Mouse (Mus musculus) testis, adult 2 months (tissue): ENCODE data around the gene Cep112.

Source experiments
- CTCF ChIP-seq: fragments of 200-500 bp; IDR thresholded peaks from 2 replicates; pipeline ENCODE4 v1.5.1; 2012; ENCODE audit warnings: low read depth, mild to moderate bottlenecking, inconsistent platforms, low read length, moderate library complexity; ENCODE audit not compliant: control insufficient read depth, insufficient read depth, insufficient replicate concordance
- POLR2A ChIP-seq: fragments of 200-500 bp; IDR thresholded peaks from 2 replicates; pipeline ENCODE4 v1.6.1; 2012; ENCODE audit warnings: low read depth, mild to moderate bottlenecking, inconsistent platforms, low read length, moderate library complexity; ENCODE audit not compliant: control insufficient read depth

DNA sequence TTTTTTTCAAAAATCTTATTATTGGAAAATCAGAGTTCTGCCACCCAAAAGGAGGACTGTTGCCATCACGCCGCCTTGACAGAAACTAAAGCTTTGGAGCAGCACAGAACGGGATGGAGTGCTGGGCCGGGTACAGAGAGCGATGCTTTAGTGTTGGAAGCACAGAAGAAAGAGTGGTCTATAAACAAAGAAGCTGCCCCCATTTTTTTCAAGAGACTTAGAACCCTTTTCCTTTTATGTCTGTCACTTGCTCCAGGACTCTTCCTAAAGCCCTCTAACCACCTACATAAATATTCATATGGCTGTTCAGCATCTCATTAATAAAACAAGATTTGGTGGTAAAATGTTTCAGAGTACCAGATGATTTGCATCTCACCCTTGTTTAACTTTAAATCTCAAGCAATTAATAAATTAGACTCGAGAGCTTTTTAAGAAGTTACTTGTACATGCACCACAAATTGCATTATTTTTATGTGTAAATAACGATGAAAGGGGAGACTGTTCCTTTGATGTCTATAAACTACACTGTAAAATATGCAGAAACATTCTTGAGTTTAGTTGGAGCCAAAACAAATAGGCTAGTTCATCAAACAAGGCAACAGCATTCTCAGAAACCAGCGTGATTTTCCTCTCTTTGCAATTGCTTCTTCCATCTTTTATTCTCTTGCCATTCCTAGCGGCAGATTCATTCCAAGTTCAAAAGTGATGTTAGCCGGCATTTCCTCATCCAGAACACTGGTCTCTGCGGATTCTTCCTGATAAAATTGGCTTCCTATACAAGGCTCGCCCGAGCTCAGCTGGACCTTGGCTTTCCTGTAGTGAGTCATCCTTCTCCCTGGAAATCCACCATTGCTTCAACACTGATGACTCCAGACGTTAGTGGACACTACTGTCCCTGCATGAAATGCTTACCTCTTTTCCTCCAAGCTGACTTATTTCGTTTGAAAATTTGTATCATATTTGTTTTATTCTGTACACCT is 355.6 kb downstream of the Cep112 start:
- TF ChIP-seq CTCF (no peak), POLR2A (no peak)
